Mouse (Mus musculus) midbrain, embryonic 14.5 days (tissue): ENCODE results near the gene Ptprk. TPM values are rescaled to one million over a fixed set of nuclear protein-coding genes. Genes with fewer than 3 reads are reported as not detected.

ENCODE experiments used
- ATAC-seq: fragments of 200-750 bp; cut with Nextera tagmentation; 2 replicates; pipeline ENCODE4 v1.8.0; 2017; ENCODE audit warnings: moderate number of reproducible peaks, moderate library complexity; ENCODE audit not compliant: low FRiP score, low TSS enrichment
- DNase-seq: peaks from one replicate; pipeline ENCODE4 v3.0.0-alpha.2; 2015
- H3K27ac ChIP-seq: fragments of 300-500 bp; sonication (generic); replicated peaks from 2 replicates; pipeline ENCODE4 v1.5.1; 2014; ENCODE audit warnings: mild to moderate bottlenecking, low read depth, low read length, moderate library complexity
- H3K27me3 ChIP-seq: fragments of 300-500 bp; sonication (generic); 2 replicates; pipeline ENCODE4 v1.6.1; 2014; ENCODE audit warnings: low read length, control low read depth, mixed read lengths; ENCODE audit not compliant: control insufficient read depth, insufficient read depth
- H3K36me3 ChIP-seq: fragments of 300-500 bp; sonication (generic); 2 replicates; pipeline ENCODE4 v1.6.1; 2014; ENCODE audit warnings: low read length, control low read depth; ENCODE audit not compliant: control insufficient read depth, insufficient read depth
- H3K4me1 ChIP-seq: fragments of 300-500 bp; sonication (generic); 2 replicates; pipeline ENCODE4 v1.6.1; 2014; ENCODE audit warnings: mild to moderate bottlenecking, antibody characterized with exemption, low read length, control low read depth; ENCODE audit not compliant: control insufficient read depth, insufficient read depth
- H3K4me2 ChIP-seq: fragments of 300-500 bp; sonication (generic); 2 replicates; pipeline ENCODE4 v1.6.1; 2014; ENCODE audit warnings: mild to moderate bottlenecking, low read length, moderate library complexity
- H3K4me3 ChIP-seq: fragments of 300-500 bp; sonication (generic); replicated peaks from 2 replicates; pipeline ENCODE4 v1.5.1; 2014; ENCODE audit warnings: low read depth, low read length
- H3K9ac ChIP-seq: fragments of 300-500 bp; sonication (generic); replicated peaks from 2 replicates; pipeline ENCODE4 v1.6.1; 2014; ENCODE audit warnings: mild to moderate bottlenecking, low read length, moderate library complexity
- H3K9me3 ChIP-seq: fragments of 300-500 bp; sonication (generic); 2 replicates; pipeline ENCODE4 v1.6.1; 2016; ENCODE audit warnings: low read length, control low read depth, mixed read lengths; ENCODE audit not compliant: control insufficient read depth
- WGBS: fragments of 180-500 bp; shearing (Covaris S2); extraction: QIAGEN DNeasy Blood & Tissue Kit; methylation state at CpG from one replicate; pipeline ENCODE4 v1.1.7; 2014; 5-methylcytosine and 5-hydroxymethylcytosine counted together
- polyA plus RNA-seq: library from polyadenylated mRNA; unstranded; fragments of >200 nt; fragmentation: Nextera tagmentation; extraction: Ambion mirVana; gene quantifications from 2 replicates; pipeline ENCODE4 v1.2.1, GENCODE M21; 2014

The Ptprk gene
- polyA plus RNA-seq, 1 experiment from 2014 or later = 26.4 TPM

GRCm38 (mm10) chr10:28464766-28465548, 390.3 kb downstream of the Ptprk start:
- DNase-seq = peak; percentile 28
- Histone ChIP-seq H3K27me3 (no peaks in the 10 kb centered on the region), H3K27ac (no peak overlapping the region), H3K9me3 (no peaks in the 10 kb centered on the region), H3K9ac (no peak overlapping the region), H3K4me2 (no peak overlapping the region), H3K4me1 (no peaks in the 10 kb centered on the region), H3K4me3 (no peak overlapping the region), H3K36me3 (no peaks in the 10 kb centered on the region)
- ATAC-seq = no peak
- 55% methylated on average over 12 of the region's 12 CpGs for WGBS

GRCm38 (mm10) chr10:28485574-28485973, 411.0 kb downstream of the Ptprk start:
- no peaks in the 10 kb centered on the region for H3K27me3 ChIP-seq
- H3K9ac ChIP-seq = no peak overlapping the region
- H3K36me3 ChIP-seq = no peaks in the 10 kb centered on the region
- no peak overlapping the region for H3K4me3 ChIP-seq
- 30% methylated on average over 3 of the region's 3 CpGs for WGBS
- peak; percentile 64; the same call in 1 of the 2 replicates for ATAC-seq
- H3K4me1 ChIP-seq = no peaks in the 10 kb centered on the region
- H3K4me2 ChIP-seq = no peak overlapping the region
- H3K27ac ChIP-seq = no peak overlapping the region
- peak; percentile 64 for DNase-seq
- H3K9me3 ChIP-seq = no peaks in the 10 kb centered on the region

GRCm38 (mm10) chr10:28491006-28491405, 416.4 kb downstream of the Ptprk start:
- H3K9me3 ChIP-seq = no peaks in the 10 kb centered on the region
- no peaks in the 10 kb centered on the region for H3K36me3 ChIP-seq
- H3K4me2 ChIP-seq = no peak overlapping the region
- H3K4me1 ChIP-seq = peaks cover 12% of the 10 kb centered on the region
- 80% methylated on average over 1 of the region's 1 CpGs for WGBS
- no peak for DNase-seq
- H3K9ac ChIP-seq = no peak overlapping the region
- ATAC-seq = no peak
- H3K4me3 ChIP-seq = no peak overlapping the region
- H3K27me3 ChIP-seq = no peaks in the 10 kb centered on the region
- H3K27ac ChIP-seq = no peak overlapping the region

- no peak overlapping the region for H3K4me2 ChIP-seq
- H3K4me1 ChIP-seq = peaks cover 12% of the 10 kb centered on the region
- no peak overlapping the region for H3K27ac ChIP-seq
- no peaks in the 10 kb centered on the region for H3K36me3 ChIP-seq
- H3K27me3 ChIP-seq = no peaks in the 10 kb centered on the region
- H3K4me3 ChIP-seq = no peak overlapping the region
- no peak for ATAC-seq
- 21% methylated on average over 9 of the region's 9 CpGs for WGBS
- no peak overlapping the region for H3K9ac ChIP-seq
- peak; percentile 28 for DNase-seq
- no peaks in the 10 kb centered on the region for H3K9me3 ChIP-seq
These were observed 417.6 kb downstream of the Ptprk start for GRCm38 (mm10) chr10:28492206-28492605.

GRCm38 (mm10) chr10:28492870-28493269, 418.2 kb downstream of the Ptprk start:
- peak overlapping the region; percentile 45 for H3K9ac ChIP-seq
- DNase-seq (peak; percentile 51), ATAC-seq (peak; percentile 31; the same call in 1 of the 2 replicates)
- no peaks in the 10 kb centered on the region for H3K36me3 ChIP-seq
- H3K4me3 ChIP-seq = peak overlapping the region; percentile 21; the same call in 1 of the 2 replicates
- H3K9me3 ChIP-seq = no peaks in the 10 kb centered on the region
- no peaks in the 10 kb centered on the region for H3K27me3 ChIP-seq
- H3K27ac ChIP-seq = peak overlapping the region; percentile 52
- peaks cover 12% of the 10 kb centered on the region for H3K4me1 ChIP-seq
- 9% methylated on average over 14 of the region's 14 CpGs for WGBS
- H3K4me2 ChIP-seq = peak overlapping the region; percentile 50

- peak overlapping the region; percentile 21; the same call in 1 of the 2 replicates for H3K4me3 ChIP-seq
- ATAC-seq (peak; percentile 89), DNase-seq (peak; percentile 80)
- H3K4me2 ChIP-seq = peak overlapping the region; percentile 50
- H3K27ac ChIP-seq = peak overlapping the region; percentile 52
- no peaks in the 10 kb centered on the region for H3K27me3 ChIP-seq
- peaks cover 12% of the 10 kb centered on the region for H3K4me1 ChIP-seq
- under 1% methylated on average over 7 of the region's 7 CpGs for WGBS
- H3K9me3 ChIP-seq = no peaks in the 10 kb centered on the region
- H3K9ac ChIP-seq = peak overlapping the region; percentile 45
- H3K36me3 ChIP-seq = no peaks in the 10 kb centered on the region
These were observed 418.7 kb downstream of the Ptprk start for GRCm38 (mm10) chr10:28493271-28493861.

GRCm38 (mm10) chr10:28497791-28498190, 423.2 kb downstream of the Ptprk start:
- no peak overlapping the region for H3K27ac ChIP-seq
- H3K9ac ChIP-seq = no peak overlapping the region
- no peaks in the 10 kb centered on the region for H3K36me3 ChIP-seq
- WGBS = 81% methylated on average over 1 of the region's 1 CpGs
- no peaks in the 10 kb centered on the region for H3K27me3 ChIP-seq
- H3K4me3 ChIP-seq = no peak overlapping the region
- H3K4me2 ChIP-seq = no peak overlapping the region
- peaks cover 10% of the 10 kb centered on the region for H3K4me1 ChIP-seq
- ATAC-seq = no peak
- H3K9me3 ChIP-seq = no peaks in the 10 kb centered on the region
- no peak for DNase-seq

- DNase-seq = no peak
- no peaks in the 10 kb centered on the region for H3K36me3 ChIP-seq
- H3K4me3 ChIP-seq = no peak overlapping the region
- H3K4me2 ChIP-seq = no peak overlapping the region
- H3K9ac ChIP-seq = no peak overlapping the region
- 73% methylated on average over 3 of the region's 3 CpGs for WGBS
- ATAC-seq = no peak
- no peak overlapping the region for H3K27ac ChIP-seq
- H3K9me3 ChIP-seq = no peaks in the 10 kb centered on the region
- peaks cover 2% of the 10 kb centered on the region; the same call in 1 of the 2 replicates for H3K4me1 ChIP-seq
- H3K27me3 ChIP-seq = no peaks in the 10 kb centered on the region
These were observed 423.9 kb downstream of the Ptprk start for GRCm38 (mm10) chr10:28498504-28498903.

GRCm38 (mm10) chr10:28513601-28514000, 439.0 kb downstream of the Ptprk start:
- Histone ChIP-seq H3K36me3 (no peaks in the 10 kb centered on the region), H3K4me1 (no peaks in the 10 kb centered on the region), H3K9ac (no peak overlapping the region), H3K4me2 (no peak overlapping the region), H3K27ac (no peak overlapping the region), H3K27me3 (no peaks in the 10 kb centered on the region), H3K9me3 (no peaks in the 10 kb centered on the region), H3K4me3 (no peak overlapping the region)
- DNase-seq = no peak
- no peak for ATAC-seq
- WGBS = 96% methylated on average over 2 of the region's 2 CpGs
